ENCODE assay signal across 8 mouse cellular contexts in genomic region chr4:117494911-117495501, GRCm38 (mm10). TPM values are rescaled to one million over a fixed set of nuclear protein-coding genes. Genes with fewer than 3 reads are reported as not detected.
DNase-seq lines count a peak whose midpoint lies in the region; ATAC-seq and TF ChIP-seq lines count a peak whose summit lies in the region.

No protein-coding gene starts in this region.

- peak overlapping the region; percentile 79 for H3K4me2 ChIP-seq in intestine, postnatal 0 days (replicated peaks; ENCODE audit: low read depth)
- peak overlapping the region; percentile 69 for H3K4me2 ChIP-seq in stomach, postnatal 0 days (replicated peaks; ENCODE audit: low read depth)

- peak; percentile 38; the same call in 1 of the 2 replicates for ATAC-seq in intestine, postnatal 0 days
- 0 out of 2 replicates have a peak, but pooled peaks have one; percentile 8 for ATAC-seq in stomach, postnatal 0 days (ENCODE audit: low FRiP score, low TSS enrichment)

- H3K27ac ChIP-seq in heart, adult 2 months = peak overlapping the region; percentile 60
- no peak overlapping the region for H3K27ac ChIP-seq in intestine, postnatal 0 days (ENCODE audit: low read depth, low read length)
- no peak overlapping the region for H3K27ac ChIP-seq in stomach, postnatal 0 days (replicated peaks)

- intact Hi-C loops in heart, adult 2 months (cut with DNase I) = loop anchor here (1.0 to 10.0 kb wide), 2 partner anchors 11 to 170 kb away; no protein-coding TSS in a partner anchor

- no peaks in the 10 kb centered on the region for H3K36me3 ChIP-seq in heart, adult 2 months (ENCODE audit: control insufficient read depth, insufficient read depth, low read length)
- H3K36me3 ChIP-seq in intestine, postnatal 0 days (ENCODE audit: control insufficient read depth, insufficient read depth) = no peaks in the 10 kb centered on the region
- H3K36me3 ChIP-seq in stomach, postnatal 0 days (ENCODE audit: control insufficient read depth, insufficient read depth, low read length) = no peaks in the 10 kb centered on the region

- TF ChIP-seq POLR2A in heart, adult 2 months (IDR thresholded peaks at IDR 0.05; ENCODE audit: insufficient read depth, low read depth, low read length) = no peak

- under 1% methylated on average over 46 of the region's 47 CpGs for WGBS in heart, adult 2 months
- under 1% methylated on average over 47 of the region's 47 CpGs for WGBS in intestine, postnatal 0 days
- WGBS in stomach, postnatal 0 days = 1% methylated on average over 43 of the region's 47 CpGs

- no peaks in the 10 kb centered on the region for H3K4me1 ChIP-seq in heart, adult 2 months (ENCODE audit: control insufficient read depth, insufficient read depth, low read length)
- peaks cover 13% of the 10 kb centered on the region for H3K4me1 ChIP-seq in intestine, postnatal 0 days (replicated peaks; ENCODE audit: control insufficient read depth, insufficient read depth, low read length)
- H3K4me1 ChIP-seq in stomach, postnatal 0 days (replicated peaks; ENCODE audit: control insufficient read depth, insufficient read depth) = no peaks in the 10 kb centered on the region

- peaks cover 24% of the 10 kb centered on the region for H3K27me3 ChIP-seq in heart, adult 2 months (ENCODE audit: control insufficient read depth, insufficient read depth, low read length)
- peaks cover 95% of the 10 kb centered on the region for H3K27me3 ChIP-seq in intestine, postnatal 0 days (replicated peaks; ENCODE audit: control insufficient read depth, insufficient read depth, low read length)
- peaks cover 24% of the 10 kb centered on the region for H3K27me3 ChIP-seq in stomach, postnatal 0 days (ENCODE audit: control insufficient read depth, insufficient read depth, low read length)

- peak; percentile 55 to 68 for DNase-seq in heart, adult 2 months
- DNase-seq in heart, adult 8-10 months (ENCODE audit: low spot score) = no peak
- peak; percentile 18 for DNase-seq in adrenal gland, postnatal 25 days
- DNase-seq in gastrocnemius, postnatal 10 days = peak; percentile 26
- DNase-seq in lung, postnatal 4 days = peak; percentile 32 to 57
- DNase-seq in stomach, postnatal 0 days (ENCODE audit: low spot score) = peak; percentile 34
- no peak for DNase-seq in frontal cortex, postnatal 36 days (ENCODE audit: low spot score in 2 of 2)

- no peak for TF ChIP-seq CTCF in heart, adult 2 months (IDR thresholded peaks at IDR 0.05)
- TF ChIP-seq CTCF in intestine, postnatal 0 days (IDR thresholded peaks at IDR 0.05; ENCODE audit: low read depth) = no peak
- no peak for TF ChIP-seq CTCF in stomach, postnatal 0 days (IDR thresholded peaks at IDR 0.05; ENCODE audit: low read depth)

- TF ChIP-seq EP300 in heart, adult 2 months (IDR thresholded peaks at IDR 0.05; ENCODE audit: insufficient read depth, low read depth, low read length) = no peak
- TF ChIP-seq EP300 in stomach, postnatal 0 days (optimal IDR thresholded peaks at IDR 0.05) = no peak

- H3K79me2 ChIP-seq in heart, adult 2 months (replicated peaks; ENCODE audit: control insufficient read depth, insufficient read depth, low read length) = no peaks in the 10 kb centered on the region

- peak overlapping the region; percentile 56 for H3K4me3 ChIP-seq in heart, adult 2 months
- peak overlapping the region; percentile 50 for H3K4me3 ChIP-seq in intestine, postnatal 0 days (ENCODE audit: low read depth, low read length)
- H3K4me3 ChIP-seq in stomach, postnatal 0 days (ENCODE audit: low read depth, low read length) = peak overlapping the region; percentile 43

- peak overlapping the region; percentile 62 for H3K9ac ChIP-seq in heart, adult 2 months (ENCODE audit: low read depth, low read length)
- H3K9ac ChIP-seq in intestine, postnatal 0 days (ENCODE audit: low read depth, low read length) = no peak overlapping the region
- H3K9ac ChIP-seq in stomach, postnatal 0 days (ENCODE audit: low read length) = peak overlapping the region; percentile 48; the same call in 1 of the 2 replicates

- H3K9me3 ChIP-seq in intestine, postnatal 0 days (ENCODE audit: control insufficient read depth) = no peaks in the 10 kb centered on the region
- no peaks in the 10 kb centered on the region for H3K9me3 ChIP-seq in stomach, postnatal 0 days (ENCODE audit: control insufficient read depth, low read length)

RNA-seq across cellular contexts. Expression of gene Rnf220, which starts 1.8 kb away (rescaled TPM):
- 10 to 100 TPM; 32.3 to 33.2 TPM for total RNA-seq in heart, adult 2 months (2021)
- polyA plus RNA-seq in heart, adult 2 months (2012; rRNA removed) = 41.4 and 58.5 TPM in 2 replicates
- total RNA-seq in heart, adult 8-10 months (2022) = 10 to 100 TPM; 30.3 to 37.3 (median 31.9) TPM
- total RNA-seq in adrenal gland, postnatal 25 days (2021) = 83.6 and 102 TPM in 2 replicates
- total RNA-seq in gastrocnemius, postnatal 10 days (2021) = 10 to 100 TPM; 48.0 to 54.5 TPM
- 35.6 and 35.9 TPM in 2 replicates for polyA plus RNA-seq in intestine, postnatal 0 days (2015; fragmentation: Nextera tagmentation; extraction: Ambion mirVana)
- polyA plus RNA-seq in stomach, postnatal 0 days (2015; fragmentation: Nextera tagmentation; extraction: Ambion mirVana) = 32.9 and 33.0 TPM in 2 replicates

RNA-seq across cellular contexts. Expression of gene Eri3, which starts 55.2 kb away (rescaled TPM):
- total RNA-seq in heart, adult 2 months (2021) = 10 to 100 TPM; 82.0 to 82.2 TPM
- 78.0 and 90.4 TPM in 2 replicates for polyA plus RNA-seq in heart, adult 2 months (2012; rRNA removed)
- total RNA-seq in heart, adult 8-10 months (2022) = 100 to 1,000 TPM in 2 of 4 experiments, 10 to 100 TPM in 2; 85.6 to 111 (median 98.8) TPM
- total RNA-seq in adrenal gland, postnatal 25 days (2021) = 67.9 and 76.2 TPM in 2 replicates
- total RNA-seq in gastrocnemius, postnatal 10 days (2021) = 10 to 100 TPM; 73.6 to 80.3 TPM
- 46.3 and 54.7 TPM in 2 replicates for polyA plus RNA-seq in intestine, postnatal 0 days (2015; fragmentation: Nextera tagmentation; extraction: Ambion mirVana)
- 77.5 and 79.4 TPM in 2 replicates for polyA plus RNA-seq in stomach, postnatal 0 days (2015; fragmentation: Nextera tagmentation; extraction: Ambion mirVana)

Comparison
In these comparisons a context has a peak if more than half of its experiments do, and no peak if none do; other contexts are left out.
1. DNase-seq: peak in heart, adult 2 months (2 of 2), adrenal gland, postnatal 25 days (single experiment), gastrocnemius, postnatal 10 days (single experiment), lung, postnatal 4 days (2 of 2) and stomach, postnatal 0 days (single experiment); none in heart, adult 8-10 months (single experiment) and frontal cortex, postnatal 36 days (0 of 2).
2. Peak in every context shown above with its lines, with median percentiles within 50 percentile points of each other: H3K4me3 ChIP-seq.